Mouse (Mus musculus) cerebellum, adult 2 months (tissue): Measurements from ENCODE around the gene E030030I06Rik. TPM values are rescaled to one million over a fixed set of nuclear protein-coding genes. Genes with fewer than 3 reads are reported as not detected.
"Not testable (repeated sequence)": the region's sequence is repeated elsewhere in the genome, so short reads cannot be mapped to it uniquely, and the experiment has no call there.

Experiments used
- DNase-seq, 2 experiments: peaks; one replicate each; pipeline ENCODE4 v3.0.0; 2021
- H3K27ac ChIP-seq: fragments of 200-500 bp; 2 replicates; pipeline ENCODE4 v1.5.1; 2012; ENCODE audit warnings: low read length, control low read depth, inconsistent platforms; ENCODE audit not compliant: insufficient read depth
- H3K27me3 ChIP-seq: fragments of 200-500 bp; 2 replicates; pipeline ENCODE4 v1.6.1; 2012; ENCODE audit warnings: inconsistent platforms, mild to moderate bottlenecking, low read length, moderate library complexity; ENCODE audit not compliant: control insufficient read depth, insufficient read depth
- H3K4me1 ChIP-seq: fragments of 200-500 bp; 2 replicates; pipeline ENCODE4 v1.6.1; 2011; ENCODE audit warnings: low read length; ENCODE audit not compliant: control insufficient read depth, insufficient read depth
- H3K4me3 ChIP-seq: fragments of 200-500 bp; replicated peaks from 2 replicates; pipeline ENCODE3; 2011; ENCODE audit warnings: mild to moderate bottlenecking, low read depth, low read length, control low read depth; ENCODE audit not compliant: insufficient read depth
- CTCF ChIP-seq: fragments of 200-500 bp; IDR thresholded peaks from 2 replicates; pipeline ENCODE4 v1.5.1; 2011; ENCODE audit warnings: low read depth, mild to moderate bottlenecking, control low read depth, low read length, moderate library complexity, borderline replicate concordance; ENCODE audit not compliant: insufficient read depth
- POLR2A ChIP-seq: fragments of 200-500 bp; IDR thresholded peaks from 2 replicates; pipeline ENCODE4 v1.6.1; 2011; ENCODE audit warnings: low read length, control low read depth, borderline replicate concordance; ENCODE audit not compliant: insufficient read depth
- WGBS: fragments of 180-500 bp; shearing (Covaris S2); methylation state at CpG from one replicate; pipeline ENCODE4 v1.1.7; 2018; 5-methylcytosine and 5-hydroxymethylcytosine counted together
- polyA plus RNA-seq: library from polyadenylated mRNA; depleted of rRNA; stranded (reverse); fragments of >200 nt; gene quantifications from 2 replicates; pipeline ENCODE4 v1.2.3, GENCODE M21; 2012

The E030030I06Rik gene
- polyA plus RNA-seq, 1 experiment: 0.13 TPM

GRCm38 (mm10) chr10:22150593-22150992 lies 1.5 kb upstream of the E030030I06Rik start:
- Histone ChIP-seq H3K4me3 (no peak overlapping the region), H3K27ac (no peak overlapping the region), H3K27me3 (peaks cover 8% of the 10 kb centered on the region; the same call in 1 of the 2 replicates), H3K4me1 (no peaks in the 10 kb centered on the region)
- TF ChIP-seq POLR2A (no peak), CTCF (no peak)
- no peak for DNase-seq
- 1% methylated on average over 27 of the region's 27 CpGs for WGBS

DNA sequence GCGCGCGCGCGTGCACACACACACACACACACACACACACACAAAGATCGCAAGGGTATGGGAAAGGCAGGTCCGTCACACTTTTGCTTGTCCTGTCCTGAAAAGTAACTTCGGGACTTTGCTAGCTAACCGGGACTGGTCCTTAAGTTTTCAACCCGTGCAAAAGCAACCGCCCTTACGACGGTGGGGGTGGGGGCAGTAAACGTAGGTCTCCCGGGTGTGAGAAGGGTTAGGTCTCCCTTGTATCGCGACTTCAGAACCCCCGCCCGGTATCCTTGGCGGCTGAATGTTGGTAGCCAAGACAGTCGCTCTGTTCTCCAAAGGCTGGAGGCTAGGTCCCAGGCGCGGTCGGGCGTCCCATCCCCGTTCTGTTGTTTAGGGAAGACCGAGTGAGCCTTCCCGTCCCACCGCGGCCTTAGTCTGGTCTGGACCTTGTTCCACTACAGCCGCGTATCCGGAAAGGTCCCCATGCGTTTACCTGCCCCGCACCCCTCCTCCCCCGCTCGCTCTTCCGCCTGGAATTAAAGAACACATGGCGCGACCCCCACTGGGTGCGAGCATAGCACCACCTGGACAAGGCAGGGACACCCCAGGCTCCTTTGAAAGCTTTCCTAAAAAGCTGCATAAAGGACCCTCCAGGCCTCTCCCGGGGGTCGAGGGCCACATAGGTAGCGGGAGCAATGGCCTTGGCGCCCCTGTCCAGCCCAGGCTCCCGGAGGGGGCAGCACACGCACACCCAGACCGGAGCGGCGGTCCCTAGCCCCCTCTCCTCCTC lies 808 bp upstream of the E030030I06Rik start:
- Histone ChIP-seq H3K4me1 (no peaks in the 10 kb centered on the region), H3K27me3 (peaks cover 8% of the 10 kb centered on the region; the same call in 1 of the 2 replicates), H3K4me3 (peak overlapping the region; percentile 72), H3K27ac (no peak overlapping the region)
- TF ChIP-seq CTCF (no peak), POLR2A (no peak)
- no peak for DNase-seq
- under 1% methylated on average over 50 of the region's 50 CpGs for WGBS

- Histone ChIP-seq H3K27ac (no peak overlapping the region), H3K4me3 (peak overlapping the region; percentile 72), H3K27me3 (peaks cover 8% of the 10 kb centered on the region; the same call in 1 of the 2 replicates), H3K4me1 (no peaks in the 10 kb centered on the region)
- TF ChIP-seq POLR2A: no peak
- peak; percentile 25; the same call in 1 of the 2 replicates for TF ChIP-seq CTCF
- DNase-seq: peak; percentile 43 to 56
- under 1% methylated on average over 45 of the region's 50 CpGs for WGBS
Observed at GRCm38 (mm10) chr10:22148441-22149072, 513 bp downstream of the E030030I06Rik start.

DNA sequence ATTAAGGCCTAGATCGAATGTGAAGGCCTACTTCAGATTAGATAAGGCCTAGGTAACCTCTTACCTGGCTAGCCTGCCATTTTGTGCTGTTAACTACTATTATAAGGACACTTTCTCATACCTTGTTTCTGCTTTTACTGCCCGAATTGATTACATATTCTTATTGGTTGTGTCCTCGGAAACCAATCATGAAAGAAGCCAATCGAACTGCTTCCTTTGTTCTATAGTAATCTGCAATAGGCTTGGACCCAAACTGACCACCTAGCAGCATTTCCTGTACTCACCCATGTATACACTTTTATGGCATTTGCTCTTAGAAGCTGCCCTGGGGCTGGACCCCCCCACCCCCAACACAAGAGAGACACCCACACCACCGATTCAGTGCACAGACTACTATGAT lies 6.1 kb downstream of the E030030I06Rik start:
- Histone ChIP-seq H3K27ac (no peak overlapping the region), H3K27me3 (no peaks in the 10 kb centered on the region), H3K4me3 (no peak overlapping the region), H3K4me1 (no peaks in the 10 kb centered on the region)
- WGBS: 71% methylated on average over 5 of the region's 5 CpGs
- no peak for DNase-seq
- TF ChIP-seq POLR2A (no peak), CTCF (no peak)

DNA sequence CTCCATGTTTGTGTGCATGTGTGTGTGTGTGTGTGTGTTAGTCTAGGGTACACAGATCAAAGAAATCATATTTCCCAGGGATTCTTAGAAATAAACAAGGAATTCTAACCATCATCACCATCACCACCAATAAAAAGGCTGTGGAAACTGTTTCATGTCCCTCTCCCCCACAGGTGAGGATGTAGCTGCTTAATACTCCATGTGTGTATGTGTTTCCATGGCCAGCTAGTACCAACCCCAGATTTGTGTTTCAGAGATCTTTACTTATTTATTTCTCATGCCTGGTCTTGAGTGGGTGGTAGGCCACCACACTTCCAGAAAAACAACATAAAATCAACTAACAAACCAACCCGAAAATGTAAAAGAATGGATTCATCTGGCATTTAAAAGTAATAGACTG lies 6.9 kb downstream of the E030030I06Rik start:
- H3K27ac ChIP-seq, H3K4me3 ChIP-seq, H3K4me1 ChIP-seq, H3K27me3 ChIP-seq, DNase-seq: not testable (repeated sequence)
- WGBS: 84% methylated on average over 1 of the region's 1 CpGs

- Histone ChIP-seq H3K27ac (no peak overlapping the region), H3K27me3 (no peaks in the 10 kb centered on the region), H3K4me3 (peak overlapping the region; percentile 49), H3K4me1 (no peaks in the 10 kb centered on the region)
- 3% methylated on average over 19 of the region's 19 CpGs for WGBS
- peak; percentile 55 to 70 for DNase-seq
- no peak for TF ChIP-seq POLR2A
- TF ChIP-seq CTCF: peak; percentile 53; the same call in 1 of the 2 replicates
Observed at GRCm38 (mm10) chr10:22140665-22141280, 8.3 kb downstream of the E030030I06Rik start.

DNA sequence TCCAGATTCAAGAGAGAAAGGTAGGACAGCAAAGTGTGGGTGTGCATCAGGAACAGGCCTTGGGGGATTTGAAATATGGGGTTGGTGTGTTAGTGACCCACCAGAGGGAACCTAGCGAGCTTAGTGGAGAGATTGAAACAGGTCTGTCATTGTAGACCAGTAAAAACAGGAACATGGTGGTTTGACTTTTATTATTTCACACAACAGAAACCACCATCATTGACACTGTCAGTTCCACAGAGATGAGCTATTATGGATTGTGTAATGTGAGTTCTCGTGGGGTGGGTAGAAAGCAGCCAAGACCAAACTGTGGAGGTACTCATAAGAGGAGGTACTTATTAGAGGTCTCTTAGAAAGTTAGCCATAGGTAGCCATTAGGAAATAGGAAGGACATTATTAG lies 74.5 kb downstream of the E030030I06Rik start:
- TF ChIP-seq CTCF (no peak), POLR2A (no peak)
- no peak for DNase-seq
- WGBS: 87% methylated on average over 2 of the region's 2 CpGs
- no peaks in the 10 kb centered on the region for H3K27me3 ChIP-seq
- H3K27ac ChIP-seq: no peak overlapping the region
- no peak overlapping the region for H3K4me3 ChIP-seq
- no peaks in the 10 kb centered on the region for H3K4me1 ChIP-seq

- H3K4me3 ChIP-seq: no peak overlapping the region
- no peak overlapping the region for H3K27ac ChIP-seq
- TF ChIP-seq POLR2A: no peak
- TF ChIP-seq CTCF: no peak
- DNase-seq: no peak
- H3K4me1 ChIP-seq: no peaks in the 10 kb centered on the region
- H3K27me3 ChIP-seq: no peaks in the 10 kb centered on the region
- 63% methylated on average over 2 of the region's 2 CpGs for WGBS
Observed at GRCm38 (mm10) chr10:22072739-22073138, 76.3 kb downstream of the E030030I06Rik start.
